Mouse (Mus musculus): ENCODE data around the gene Gm11555.
"Not testable (repeated sequence)": the region's sequence is repeated elsewhere in the genome, so short reads cannot be mapped to it uniquely, and the experiment has no call there.

DNA sequence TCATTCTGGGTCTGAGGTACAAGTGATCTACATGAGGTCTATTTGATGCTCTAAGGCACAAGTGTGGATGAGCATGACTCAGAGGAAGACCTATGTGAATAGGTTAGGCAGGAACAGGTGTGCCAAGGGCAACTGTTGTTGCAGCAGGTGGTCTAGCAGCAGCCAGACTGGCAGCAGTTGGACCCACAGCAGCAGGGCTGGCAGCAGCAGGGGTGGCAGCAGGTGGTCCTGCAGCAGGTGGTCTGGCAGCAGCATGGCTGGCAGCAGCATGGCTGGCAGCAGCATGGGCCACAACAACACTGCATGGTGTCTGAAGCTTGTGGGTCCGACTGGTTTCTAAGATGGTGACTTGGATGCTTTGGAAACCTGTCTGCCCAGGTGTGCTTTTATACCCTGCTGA lies 35.2 kb upstream of the Gm11555 start:
- not testable (repeated sequence) for TF ChIP-seq CTCF (IDR thresholded peaks at IDR 0.05; ENCODE audit: extremely low read depth, insufficient read length, insufficient replicate concordance, low read depth, low read length); POLR2A (IDR thresholded peaks at IDR 0.05; ENCODE audit: low read depth, low read length)

Data from small intestine, adult 2 months (tissue).